Mouse (Mus musculus) midbrain, embryonic 15.5 days (tissue): ENCODE measurements around the gene Ptpn18. TPM values are rescaled to one million over a fixed set of nuclear protein-coding genes. Genes with fewer than 3 reads are reported as not detected.
"Not testable (repeated sequence)": the region's sequence is repeated elsewhere in the genome, so short reads cannot be mapped to it uniquely, and the experiment has no call there.

Experiments used
- ATAC-seq: fragments of 200-750 bp; cut with Nextera tagmentation; replicated peaks from 2 replicates; pipeline ENCODE4 v1.8.0; 2017; ENCODE audit warnings: moderate TSS enrichment
- H3K27ac ChIP-seq: fragments of 300-500 bp; sonication (generic); 2 replicates; pipeline ENCODE4 v1.5.1; 2015; ENCODE audit warnings: mild to moderate bottlenecking, inconsistent platforms
- H3K27me3 ChIP-seq: fragments of 300-500 bp; sonication (generic); replicated peaks from 2 replicates; pipeline ENCODE4 v1.6.1; 2015; ENCODE audit warnings: inconsistent platforms
- H3K36me3 ChIP-seq: fragments of 300-500 bp; sonication (generic); replicated peaks from 2 replicates; pipeline ENCODE4 v1.6.1; 2015; ENCODE audit warnings: inconsistent platforms
- H3K4me1 ChIP-seq: fragments of 300-500 bp; sonication (generic); 2 replicates; pipeline ENCODE4 v1.6.1; 2015; ENCODE audit warnings: inconsistent platforms
- H3K4me2 ChIP-seq: fragments of 300-500 bp; sonication (generic); 2 replicates; pipeline ENCODE4 v1.6.1; 2015; ENCODE audit warnings: inconsistent platforms, mild to moderate bottlenecking, moderate library complexity
- H3K4me3 ChIP-seq: fragments of 300-500 bp; sonication (generic); 2 replicates; pipeline ENCODE4 v1.5.1; 2015; ENCODE audit warnings: mild to moderate bottlenecking, inconsistent platforms
- H3K9ac ChIP-seq: fragments of 300-500 bp; sonication (generic); 2 replicates; pipeline ENCODE4 v1.6.1; 2015; ENCODE audit warnings: mild to moderate bottlenecking, inconsistent platforms
- H3K9me3 ChIP-seq: fragments of 300-500 bp; sonication (generic); 2 replicates; pipeline ENCODE4 v1.6.1; 2016; ENCODE audit warnings: inconsistent platforms
- WGBS: fragments of 180-500 bp; shearing (Covaris S2); methylation state at CpG from one replicate; pipeline ENCODE4 v1.1.7; 2015; ENCODE audit warnings: mixed read lengths; 5-methylcytosine and 5-hydroxymethylcytosine counted together
- polyA plus RNA-seq: library from polyadenylated mRNA; unstranded; fragments of >200 nt; fragmentation: Nextera tagmentation; extraction: Ambion mirVana; gene quantifications from 2 replicates; pipeline ENCODE4 v1.2.1, GENCODE M21; 2015

Ptpn18 gene
- polyA plus RNA-seq, 1 experiment from 2014 or later = 4.8 TPM

- not testable (repeated sequence) for H3K27ac ChIP-seq, H3K36me3 ChIP-seq, H3K4me2 ChIP-seq, H3K9ac ChIP-seq, H3K9me3 ChIP-seq, H3K4me3 ChIP-seq, ATAC-seq, H3K27me3 ChIP-seq
- H3K4me1 ChIP-seq = peaks cover 41% of the 10 kb centered on the region
- 97% methylated on average over 8 of the region's 8 CpGs for WGBS
Measured at GRCm38 (mm10) chr1:34437366-34437765, 22.2 kb upstream of the Ptpn18 start.

DNA sequence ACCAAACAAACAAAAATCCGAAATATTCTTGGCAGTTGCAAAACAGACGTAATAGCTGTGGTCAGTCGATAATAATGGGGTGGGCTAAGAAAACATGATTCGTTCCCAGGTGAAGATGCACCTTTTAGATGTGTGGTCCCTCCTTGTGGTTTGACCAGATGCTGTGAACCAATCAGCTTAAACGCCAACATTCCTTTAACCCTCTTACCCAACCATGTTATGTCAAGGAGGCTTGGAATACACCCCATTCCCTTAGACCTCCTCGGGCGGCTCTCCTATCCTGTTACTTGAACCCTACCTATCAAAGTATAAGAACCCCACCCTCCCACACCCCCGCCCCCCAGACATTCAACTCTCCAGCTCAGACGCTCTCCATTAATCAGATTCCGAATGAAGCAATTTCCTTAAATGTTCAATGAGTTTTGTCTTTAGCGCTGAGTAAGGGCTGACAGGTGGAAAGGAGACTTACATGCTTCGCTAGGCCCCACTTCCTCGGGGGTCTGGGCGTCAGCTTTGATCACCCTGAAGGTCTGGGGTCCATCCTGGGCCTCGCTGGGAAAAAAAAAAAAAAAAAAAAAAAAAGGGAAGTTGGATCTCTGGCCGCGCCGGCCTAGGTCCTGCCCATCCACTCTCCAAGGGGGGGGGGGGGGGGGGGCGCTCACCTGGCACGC is 21.0 kb upstream of the Ptpn18 start:
- Histone ChIP-seq H3K4me3 (peak overlapping the region; percentile 76), H3K4me2 (peak overlapping the region; percentile 75), H3K36me3 (peaks cover 10% of the 10 kb centered on the region), H3K9ac (peak overlapping the region; percentile 52), H3K9me3 (no peaks in the 10 kb centered on the region), H3K27ac (no peak overlapping the region), H3K27me3 (no peaks in the 10 kb centered on the region), H3K4me1 (peaks cover 33% of the 10 kb centered on the region)
- 41% methylated on average over 17 of the region's 20 CpGs for WGBS
- ATAC-seq = no peak

DNA sequence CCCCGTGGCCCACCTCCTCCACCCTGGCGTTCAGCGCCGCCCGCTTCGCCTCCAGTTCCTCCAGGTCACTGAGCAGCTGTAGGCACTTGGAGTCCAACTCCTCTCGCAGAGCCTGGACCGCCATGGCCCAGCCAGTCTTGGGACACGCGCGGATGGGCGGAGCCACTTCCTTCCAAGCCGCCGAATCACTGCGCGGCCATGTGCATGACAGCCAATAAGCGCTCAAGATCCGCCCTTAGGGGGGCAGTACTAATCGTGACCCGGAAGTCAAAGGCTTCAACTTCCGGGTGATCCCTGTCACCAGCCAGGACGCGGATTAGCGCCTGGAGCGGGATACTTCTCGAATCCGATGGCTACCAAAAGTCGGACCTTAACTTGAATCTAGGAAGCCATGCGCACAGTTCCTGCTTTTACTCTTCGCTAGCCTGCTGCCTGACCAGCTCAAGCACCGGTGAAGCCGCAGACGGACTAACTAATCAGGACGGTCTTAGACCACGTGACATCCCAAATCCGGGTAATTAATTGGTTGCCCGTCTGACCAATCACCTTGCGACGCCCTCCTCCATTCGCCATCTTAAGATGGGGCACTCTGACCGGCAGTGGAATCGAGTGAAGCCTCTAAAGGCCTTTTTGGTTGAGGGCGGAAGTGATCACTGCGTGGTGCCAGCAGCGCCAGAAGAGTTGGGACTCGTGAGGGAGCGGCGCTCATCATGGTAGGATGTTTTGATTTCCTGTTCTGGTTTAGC is 20.2 kb upstream of the Ptpn18 start, which contains the start of the genes Ccdc115 and Imp4:
Gene Ccdc115 (minus strand): TSS at position 458 of the 746 bp plus-strand sequence.
Gene Imp4 (plus strand): TSS at position 637 of the 746 bp plus-strand sequence.
- Histone ChIP-seq H3K9me3 (no peaks in the 10 kb centered on the region), H3K4me1 (peaks cover 29% of the 10 kb centered on the region), H3K36me3 (peaks cover 19% of the 10 kb centered on the region), H3K4me2 (peak within 1 kb of the TSS; percentile 78), H3K27me3 (no peaks in the 10 kb centered on the region), H3K27ac (peak within 1 kb of the TSS; percentile 76), H3K4me3 (peak within 1 kb of the TSS; percentile 76), H3K9ac (peak within 1 kb of the TSS; percentile 57)
- peak; percentile 96 for ATAC-seq
- WGBS = under 1% methylated on average over 48 of the region's 48 CpGs

GRCm38 (mm10) chr1:34439961-34440630 is 19.5 kb upstream of the Ptpn18 start:
- Histone ChIP-seq H3K4me2 (peak overlapping the region; percentile 78), H3K27me3 (no peaks in the 10 kb centered on the region), H3K27ac (peak overlapping the region; percentile 76), H3K4me3 (peak overlapping the region; percentile 76), H3K36me3 (peaks cover 25% of the 10 kb centered on the region), H3K9ac (peak overlapping the region; percentile 57), H3K9me3 (no peaks in the 10 kb centered on the region), H3K4me1 (peaks cover 29% of the 10 kb centered on the region)
- WGBS = 9% methylated on average over 31 of the region's 31 CpGs
- peak; percentile 51 for ATAC-seq

DNA sequence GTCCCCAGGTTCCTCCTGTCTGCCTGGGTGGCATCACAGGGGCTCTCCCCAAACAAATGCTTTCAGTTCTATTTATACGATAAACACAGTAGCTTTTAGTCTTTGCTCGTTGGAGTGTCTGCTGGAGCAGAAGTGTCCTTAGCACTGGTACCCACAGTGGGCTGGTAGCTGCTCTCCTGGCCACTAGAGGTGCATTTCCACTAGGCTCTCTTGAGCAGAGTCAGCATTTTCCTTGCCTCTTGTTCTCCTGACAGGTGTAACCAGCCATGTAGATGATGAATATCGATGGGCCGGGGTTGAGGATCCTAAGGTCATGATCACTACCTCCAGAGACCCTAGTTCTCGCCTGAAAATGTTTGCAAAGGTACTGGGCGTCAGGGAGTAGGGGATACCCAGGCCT is 16.4 kb upstream of the Ptpn18 start:
- H3K4me3 ChIP-seq = no peak overlapping the region
- H3K27me3 ChIP-seq = no peaks in the 10 kb centered on the region
- WGBS = 96% methylated on average over 6 of the region's 6 CpGs

DNA sequence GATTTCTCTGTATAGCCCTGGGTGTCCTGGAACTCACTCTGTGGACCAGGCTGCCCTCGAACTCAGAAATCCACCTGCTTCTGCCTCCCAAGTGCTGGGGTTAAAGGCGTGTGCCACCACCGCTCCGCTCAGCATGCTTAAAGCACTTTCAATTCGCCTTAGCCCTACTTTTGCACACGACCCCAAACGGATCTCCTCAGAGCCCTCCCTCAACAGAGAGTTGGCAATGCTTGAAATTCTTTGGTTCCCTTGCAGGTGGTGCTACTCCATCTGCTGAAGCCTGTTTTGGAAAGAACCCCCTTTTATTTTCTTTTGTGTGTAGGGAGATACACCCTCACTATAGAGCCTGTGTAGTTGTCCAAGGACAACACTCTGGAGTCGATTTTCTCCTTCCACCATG is 1.1 kb upstream of the Ptpn18 start:
- peaks cover 32% of the 10 kb centered on the region for H3K27me3 ChIP-seq
- no peak overlapping the region for H3K27ac ChIP-seq
- no peak for ATAC-seq
- WGBS = 31% methylated on average over 8 of the region's 8 CpGs
- H3K4me2 ChIP-seq = no peak overlapping the region
- no peaks in the 10 kb centered on the region for H3K36me3 ChIP-seq
- H3K4me1 ChIP-seq = peaks cover 10% of the 10 kb centered on the region
- H3K4me3 ChIP-seq = no peak overlapping the region
- H3K9ac ChIP-seq = no peak overlapping the region
- H3K9me3 ChIP-seq = no peaks in the 10 kb centered on the region

More for the DNA sequence above, 16.4 kb upstream of the Ptpn18 start:
- Histone ChIP-seq H3K4me2 (no peak overlapping the region), H3K9ac (no peak overlapping the region), H3K4me1 (peaks cover 23% of the 10 kb centered on the region), H3K36me3 (peaks cover 34% of the 10 kb centered on the region), H3K27ac (no peak overlapping the region), H3K9me3 (no peaks in the 10 kb centered on the region)
- no peak for ATAC-seq

- no peak; the same call in 1 of the 2 replicates for ATAC-seq
- WGBS = 4% methylated on average over 15 of the region's 15 CpGs
- H3K36me3 ChIP-seq = no peaks in the 10 kb centered on the region
- H3K4me1 ChIP-seq = peaks cover 10% of the 10 kb centered on the region
- H3K27me3 ChIP-seq = peaks cover 32% of the 10 kb centered on the region
- no peak overlapping the region for H3K27ac ChIP-seq
- H3K4me2 ChIP-seq = peak overlapping the region; percentile 96
- H3K9ac ChIP-seq = peak overlapping the region; percentile 51
- no peaks in the 10 kb centered on the region for H3K9me3 ChIP-seq
- H3K4me3 ChIP-seq = peak overlapping the region; percentile 57
Measured at GRCm38 (mm10) chr1:34460061-34460441, 489 bp downstream of the Ptpn18 start.

DNA sequence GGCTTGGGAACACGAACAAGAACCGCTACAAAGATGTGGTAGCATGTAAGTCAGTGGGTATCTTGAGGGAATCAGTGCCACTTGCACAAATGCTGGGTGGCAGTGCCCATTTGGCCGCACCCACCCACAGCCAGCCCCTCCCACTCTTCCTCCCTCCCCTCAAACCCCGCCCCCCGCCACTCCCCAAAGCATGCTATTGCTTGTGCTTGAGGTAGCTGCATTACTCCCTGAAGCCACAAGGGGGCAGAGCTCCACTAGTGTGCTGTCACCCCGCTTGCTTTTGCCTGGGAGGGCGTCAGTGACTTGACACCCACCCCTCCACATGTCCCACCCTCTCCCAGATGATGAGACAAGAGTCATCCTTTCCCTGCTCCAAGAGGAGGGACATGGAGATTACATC is 3.2 kb downstream of the Ptpn18 start:
- H3K4me2 ChIP-seq = no peak overlapping the region
- peaks cover 23% of the 10 kb centered on the region for H3K27me3 ChIP-seq
- no peaks in the 10 kb centered on the region for H3K9me3 ChIP-seq
- H3K4me1 ChIP-seq = peaks cover 10% of the 10 kb centered on the region
- H3K9ac ChIP-seq = no peak overlapping the region
- no peak overlapping the region for H3K4me3 ChIP-seq
- 18% methylated on average over 7 of the region's 7 CpGs for WGBS
- H3K36me3 ChIP-seq = no peaks in the 10 kb centered on the region
- H3K27ac ChIP-seq = no peak overlapping the region
- no peak for ATAC-seq

DNA sequence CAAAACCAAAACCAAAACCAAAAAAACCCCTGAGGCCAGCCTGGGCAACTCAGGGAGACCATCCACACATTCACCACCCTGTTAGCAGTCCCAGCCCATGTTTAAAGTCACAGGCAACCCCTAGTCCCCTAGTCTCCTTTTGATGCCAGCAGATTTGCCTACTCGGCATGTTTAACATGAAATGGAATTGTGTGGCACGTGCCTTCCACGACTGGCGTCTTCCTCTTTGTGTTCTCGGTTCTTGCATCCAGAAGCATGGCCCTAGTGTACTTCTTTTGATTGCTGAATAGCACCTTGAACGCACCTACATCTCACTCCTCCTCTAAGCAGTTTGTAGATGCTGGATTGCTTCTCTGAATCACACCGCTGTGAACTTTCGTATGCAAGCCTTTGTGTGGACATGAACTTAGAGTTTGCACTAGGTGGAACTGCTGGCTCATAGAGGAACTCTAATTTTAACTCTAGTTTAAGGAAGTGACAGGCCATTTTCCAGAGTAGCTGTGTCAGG is 4.8 kb downstream of the Ptpn18 start:
- Histone ChIP-seq H3K27ac (no peak overlapping the region), H3K4me3 (no peak overlapping the region), H3K36me3 (no peaks in the 10 kb centered on the region), H3K4me2 (no peak overlapping the region), H3K27me3 (peaks cover 14% of the 10 kb centered on the region), H3K9me3 (no peaks in the 10 kb centered on the region), H3K4me1 (peaks cover 10% of the 10 kb centered on the region), H3K9ac (no peak overlapping the region)
- no peak for ATAC-seq
- 92% methylated on average over 8 of the region's 8 CpGs for WGBS

DNA sequence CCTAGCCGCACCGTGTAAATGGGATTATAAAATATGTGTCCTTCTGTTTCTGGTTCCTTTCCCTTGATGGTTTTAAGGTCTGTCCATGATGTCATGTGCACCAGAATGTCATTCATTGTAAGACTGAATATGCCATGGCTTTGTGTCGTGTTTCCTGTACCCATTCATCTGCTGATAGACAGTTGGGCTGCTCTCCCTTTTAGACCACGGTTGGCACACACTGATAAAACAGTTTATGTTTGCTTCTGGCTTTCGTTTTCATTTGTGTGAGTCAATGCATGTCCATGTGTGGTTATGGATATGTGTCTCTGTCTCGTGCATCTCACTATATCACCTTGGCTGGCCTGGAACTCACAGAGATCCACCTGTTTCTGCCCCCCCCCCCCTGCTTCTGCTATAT is 5.9 kb downstream of the Ptpn18 start:
- Histone ChIP-seq H3K36me3 (no peaks in the 10 kb centered on the region), H3K4me1 (peaks cover 4% of the 10 kb centered on the region; the same call in 1 of the 2 replicates), H3K4me2 (no peak overlapping the region), H3K27ac (no peak overlapping the region), H3K4me3 (no peak overlapping the region), H3K9ac (no peak overlapping the region), H3K27me3 (peaks cover 11% of the 10 kb centered on the region), H3K9me3 (no peaks in the 10 kb centered on the region)
- WGBS = 83% methylated on average over 6 of the region's 6 CpGs
- ATAC-seq = no peak

DNA sequence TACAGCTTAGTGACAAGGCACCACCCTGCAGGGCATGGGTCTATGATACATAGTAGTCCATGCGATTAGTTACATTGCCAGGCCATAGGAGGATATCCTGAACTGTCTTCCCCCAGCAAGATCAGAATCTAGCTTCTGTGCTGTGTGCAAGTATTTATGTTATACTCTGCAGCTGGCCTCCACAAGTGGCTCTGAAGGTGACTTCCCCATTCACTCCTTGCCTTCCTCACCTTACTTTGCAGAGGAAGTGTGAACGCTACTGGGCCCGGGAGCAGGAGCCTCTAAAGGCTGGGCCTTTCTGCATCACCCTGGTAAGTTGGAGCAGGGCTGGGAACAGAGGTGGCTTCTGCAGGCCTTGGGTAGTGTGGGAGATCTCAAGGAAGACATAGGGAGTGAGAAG is 8.5 kb downstream of the Ptpn18 start:
- no peak for ATAC-seq
- H3K36me3 ChIP-seq = no peaks in the 10 kb centered on the region

DNA sequence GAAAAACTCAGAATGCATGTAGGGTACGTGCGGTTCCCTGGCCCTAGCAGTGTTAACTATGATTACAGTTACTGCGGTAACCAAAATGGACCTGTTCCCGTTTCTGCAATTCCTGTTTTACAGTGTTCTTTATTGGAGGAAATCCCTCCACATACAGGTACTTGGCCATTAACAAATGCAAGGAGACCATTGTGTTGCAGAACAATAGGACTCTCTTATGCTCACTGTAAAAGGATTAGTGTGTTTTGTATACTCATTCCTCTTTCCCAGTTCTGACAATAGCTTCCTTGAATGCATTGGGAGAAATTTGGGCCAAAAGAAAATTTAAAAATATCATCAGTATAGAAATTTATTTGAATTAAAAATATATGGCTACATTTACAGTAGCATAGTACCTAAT is 8.9 kb downstream of the Ptpn18 start:
- peaks cover 13% of the 10 kb centered on the region for H3K4me1 ChIP-seq
- H3K4me2 ChIP-seq = no peak overlapping the region
- no peak for ATAC-seq
- no peak overlapping the region for H3K4me3 ChIP-seq
- H3K27me3 ChIP-seq = peaks cover 16% of the 10 kb centered on the region
- no peaks in the 10 kb centered on the region for H3K36me3 ChIP-seq
- no peaks in the 10 kb centered on the region for H3K9me3 ChIP-seq
- no peak overlapping the region for H3K9ac ChIP-seq
- 60% methylated on average over 4 of the region's 4 CpGs for WGBS
- no peak overlapping the region for H3K27ac ChIP-seq

More for the DNA sequence above, 8.5 kb downstream of the Ptpn18 start:
- Histone ChIP-seq H3K4me3 (no peak overlapping the region), H3K4me2 (no peak overlapping the region), H3K4me1 (peaks cover 12% of the 10 kb centered on the region), H3K9ac (no peak overlapping the region), H3K27ac (0 out of 2 replicates have a peak overlapping the region, but pooled peaks have one; percentile 21), H3K9me3 (no peaks in the 10 kb centered on the region), H3K27me3 (peaks cover 12% of the 10 kb centered on the region)
- 66% methylated on average over 3 of the region's 3 CpGs for WGBS
